Mouse (Mus musculus): ENCODE measurements around the gene Gm9195. TPM values are rescaled to one million over a fixed set of nuclear protein-coding genes. Genes with fewer than 3 reads are reported as not detected.

Gm9195 gene
- not detected in 2 replicates for polyA plus RNA-seq (2014; fragmentation: Nextera tagmentation; extraction: Ambion mirVana)

DNA sequence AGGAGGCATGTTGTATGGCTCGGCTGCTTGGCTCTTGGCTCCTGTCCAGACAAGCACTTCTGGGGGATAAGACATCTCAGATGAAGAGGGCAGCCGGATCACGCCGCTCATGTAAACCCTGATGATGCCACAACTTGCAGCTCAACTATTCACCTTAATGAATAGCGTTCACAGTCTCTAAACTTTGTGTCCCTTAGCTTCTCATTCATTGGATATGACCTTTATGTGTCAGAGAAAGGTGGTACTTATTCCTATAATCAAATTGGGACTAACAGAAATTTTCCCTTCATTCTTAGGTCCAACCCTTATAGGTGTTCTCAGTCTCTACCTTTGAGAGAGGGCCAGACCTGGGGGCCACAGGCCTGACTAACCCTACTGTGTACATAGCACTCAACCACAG lies at the start of gene Gm9195:
TSS of gene Gm9195 (minus strand) at position 101 of the 400 bp plus-strand sequence.
- no peak for ATAC-seq (ENCODE audit: low FRiP score)
- WGBS: 85% methylated on average over 5 of the region's 5 CpGs
- no peaks in the 10 kb centered on the region for H3K27me3 ChIP-seq (ENCODE audit: control insufficient read depth, insufficient read depth, low read length)

DNA sequence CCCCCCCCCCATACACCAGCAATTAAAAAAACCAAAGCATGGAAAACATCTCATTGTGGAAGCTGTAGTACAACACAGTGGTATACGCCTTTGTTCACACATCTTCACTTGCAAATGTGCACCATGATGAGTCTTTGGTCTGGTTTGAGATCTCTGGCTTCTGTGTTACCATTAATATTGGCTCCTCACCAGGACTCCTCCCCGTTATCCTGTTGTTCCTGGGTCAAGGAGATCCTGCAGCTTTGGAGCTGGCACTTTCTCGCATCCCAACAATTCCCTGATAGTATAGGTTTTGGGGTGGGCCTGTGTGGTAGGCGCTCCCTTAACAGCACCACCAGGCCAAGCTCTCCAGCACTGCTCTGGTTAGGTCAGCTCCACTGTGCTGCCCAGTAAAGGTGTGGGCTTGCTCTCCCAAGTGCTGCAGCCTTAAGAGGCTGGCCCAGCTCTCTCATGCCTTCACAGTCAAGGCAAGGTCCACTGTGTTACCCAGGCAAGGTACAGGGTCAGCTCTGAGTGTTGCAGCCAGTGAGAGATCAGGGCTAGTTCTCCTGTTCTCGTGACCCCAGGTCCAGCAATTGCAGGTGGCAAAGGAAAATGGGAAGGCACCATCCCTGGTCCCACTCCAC lies 44.9 kb upstream of the Gm9195 start:
- no peak overlapping the region for H3K4me3 ChIP-seq (replicated peaks; ENCODE audit: low read length)
- H3K27ac ChIP-seq: no peak overlapping the region
- H3K9ac ChIP-seq: no peak overlapping the region
- no peak for ATAC-seq (ENCODE audit: low FRiP score)
- no peaks in the 10 kb centered on the region for H3K4me1 ChIP-seq (replicated peaks; ENCODE audit: control insufficient read depth, insufficient read depth, low read length)
- peaks cover 16% of the 10 kb centered on the region for H3K27me3 ChIP-seq (ENCODE audit: control insufficient read depth, insufficient read depth, low read length)
- no peak overlapping the region for H3K4me2 ChIP-seq (replicated peaks)
- H3K36me3 ChIP-seq (replicated peaks; ENCODE audit: control insufficient read depth, insufficient read depth): peaks cover 30% of the 10 kb centered on the region
- 88% methylated on average over 5 of the region's 5 CpGs for WGBS
- H3K9me3 ChIP-seq (ENCODE audit: control insufficient read depth, low read length): no peaks in the 10 kb centered on the region
- no peak for DNase-seq (ENCODE audit: low spot score)

More for the DNA sequence above, at the start of gene Gm9195:
- no peak for DNase-seq (ENCODE audit: low spot score)
- Histone ChIP-seq H3K9me3 (ENCODE audit: control insufficient read depth, low read length) (no peaks in the 10 kb centered on the region), H3K4me3 (replicated peaks; ENCODE audit: low read length) (no peak within 1 kb of the TSS), H3K36me3 (replicated peaks; ENCODE audit: control insufficient read depth, insufficient read depth) (no peaks in the 10 kb centered on the region), H3K4me1 (replicated peaks; ENCODE audit: control insufficient read depth, insufficient read depth, low read length) (no peaks in the 10 kb centered on the region), H3K9ac (no peak within 1 kb of the TSS), H3K27ac (no peak within 1 kb of the TSS), H3K4me2 (replicated peaks) (no peak within 1 kb of the TSS)

DNA sequence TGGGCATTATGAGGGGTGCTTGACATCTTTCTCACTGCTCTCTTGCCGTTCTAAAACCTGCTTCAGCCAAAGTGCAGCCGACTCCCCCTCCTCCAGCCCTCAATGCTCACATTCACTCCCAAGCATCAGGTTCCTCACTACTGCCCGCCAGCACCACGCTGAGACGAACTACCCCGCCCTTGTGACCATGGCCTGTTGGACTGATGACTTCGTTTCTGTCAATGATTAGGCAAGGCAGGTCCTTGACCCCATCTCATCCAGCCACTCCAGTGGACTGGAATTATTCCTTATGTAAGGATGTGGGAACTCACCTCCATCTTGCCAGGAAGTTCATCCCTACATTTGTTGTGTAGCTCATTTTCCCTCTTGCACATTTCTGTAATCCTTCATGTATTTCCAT lies 42.2 kb upstream of the Gm9195 start:
- ATAC-seq (ENCODE audit: low FRiP score): no peak

DNA sequence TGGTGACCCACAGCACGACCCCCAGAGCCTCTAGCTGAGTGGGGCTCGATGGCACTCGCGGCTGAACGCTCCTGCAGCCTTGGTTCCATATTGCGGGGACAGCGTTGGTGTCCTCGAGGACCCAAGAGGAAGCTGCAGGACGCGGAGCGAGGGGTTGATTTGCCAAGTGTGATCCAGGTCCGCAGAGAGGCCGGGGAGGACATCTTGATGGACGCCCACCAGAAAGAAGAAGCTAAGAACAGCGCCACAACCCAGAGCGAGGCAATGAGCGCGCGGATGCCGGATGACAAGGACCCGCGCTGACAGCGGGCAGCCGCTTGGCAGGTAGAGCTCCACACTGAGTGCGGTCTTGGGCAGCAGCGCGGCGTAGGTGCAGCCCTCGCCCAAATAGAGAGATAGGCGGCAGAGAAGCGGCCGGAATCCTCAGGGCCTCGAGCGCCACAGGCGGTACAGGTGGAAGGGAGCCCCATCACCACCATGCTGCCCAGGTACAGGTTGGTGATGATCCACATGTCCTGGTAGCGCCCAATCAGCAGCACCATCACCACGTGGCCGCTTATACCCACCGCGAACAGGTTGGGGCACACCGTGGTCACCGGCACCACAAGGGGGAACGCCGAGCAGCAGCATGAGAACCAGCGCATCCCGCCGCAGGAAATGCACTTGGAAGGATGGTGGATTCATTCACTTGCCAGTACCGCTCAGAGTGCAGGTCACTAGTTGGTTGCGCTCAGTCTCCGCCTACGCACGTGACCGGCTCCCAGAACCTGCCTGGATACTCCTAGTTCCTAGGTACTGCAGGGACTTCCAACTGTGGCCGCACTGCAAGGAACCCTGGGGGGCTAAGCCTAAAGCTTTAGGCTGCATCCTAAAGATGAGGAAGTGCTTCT lies 40.6 kb upstream of the Gm9195 start:
- 6% methylated on average over 54 of the region's 54 CpGs for WGBS
- Histone ChIP-seq H3K27me3 (ENCODE audit: control insufficient read depth, insufficient read depth, low read length) (peaks cover 28% of the 10 kb centered on the region), H3K4me2 (replicated peaks) (peak overlapping the region; percentile 96), H3K9ac (peak overlapping the region; percentile 67), H3K4me3 (replicated peaks; ENCODE audit: low read length) (peak overlapping the region; percentile 49), H3K27ac (no peak overlapping the region), H3K9me3 (ENCODE audit: control insufficient read depth, low read length) (no peaks in the 10 kb centered on the region), H3K4me1 (replicated peaks; ENCODE audit: control insufficient read depth, insufficient read depth, low read length) (no peaks in the 10 kb centered on the region), H3K36me3 (replicated peaks; ENCODE audit: control insufficient read depth, insufficient read depth) (0 out of 2 replicates have a peak, but pooled peaks cover 5% of the 10 kb centered on the region)
- DNase-seq (ENCODE audit: low spot score) (peak; percentile 57), ATAC-seq (ENCODE audit: low FRiP score) (peak; percentile 90)

More for the DNA sequence above, 42.2 kb upstream of the Gm9195 start:
- no peak overlapping the region for H3K4me3 ChIP-seq (replicated peaks; ENCODE audit: low read length)
- H3K27me3 ChIP-seq (ENCODE audit: control insufficient read depth, insufficient read depth, low read length): peaks cover 28% of the 10 kb centered on the region
- no peak overlapping the region for H3K9ac ChIP-seq
- no peaks in the 10 kb centered on the region for H3K9me3 ChIP-seq (ENCODE audit: control insufficient read depth, low read length)
- 85% methylated on average over 7 of the region's 7 CpGs for WGBS
- no peak overlapping the region for H3K4me2 ChIP-seq (replicated peaks)
- H3K4me1 ChIP-seq (replicated peaks; ENCODE audit: control insufficient read depth, insufficient read depth, low read length): no peaks in the 10 kb centered on the region
- no peak overlapping the region for H3K27ac ChIP-seq
- DNase-seq (ENCODE audit: low spot score): no peak
- peaks cover 5% of the 10 kb centered on the region; the same call in 1 of the 2 replicates for H3K36me3 ChIP-seq (replicated peaks; ENCODE audit: control insufficient read depth, insufficient read depth)

DNA sequence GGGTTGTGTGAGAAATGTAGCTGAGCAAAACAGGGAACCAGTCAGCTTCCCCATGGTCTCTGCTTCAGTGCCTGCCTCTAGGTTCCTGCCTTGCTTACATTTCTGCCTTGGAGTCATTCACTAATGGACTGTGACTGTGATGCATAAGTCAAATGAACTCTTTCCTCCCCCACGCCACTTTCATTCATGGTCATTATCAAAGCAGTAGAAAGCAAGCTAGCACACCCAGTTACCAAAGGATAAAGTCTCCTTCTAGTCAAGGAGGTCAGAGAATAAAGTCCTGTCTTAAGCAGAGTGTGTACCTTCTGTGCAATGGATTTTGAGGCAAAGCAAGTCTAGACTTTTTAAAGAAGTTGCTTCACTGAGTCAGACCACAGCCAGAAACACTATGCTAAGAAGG lies 35.5 kb upstream of the Gm9195 start:
- no peaks in the 10 kb centered on the region for H3K9me3 ChIP-seq (ENCODE audit: control insufficient read depth, low read length)
- H3K36me3 ChIP-seq (replicated peaks; ENCODE audit: control insufficient read depth, insufficient read depth): no peaks in the 10 kb centered on the region
- peaks cover 18% of the 10 kb centered on the region for H3K27me3 ChIP-seq (ENCODE audit: control insufficient read depth, insufficient read depth, low read length)
- H3K27ac ChIP-seq: no peak overlapping the region
- ATAC-seq (ENCODE audit: low FRiP score) (no peak), DNase-seq (ENCODE audit: low spot score) (no peak)
- H3K4me2 ChIP-seq (replicated peaks): no peak overlapping the region
- H3K9ac ChIP-seq: no peak overlapping the region
- no peaks in the 10 kb centered on the region for H3K4me1 ChIP-seq (replicated peaks; ENCODE audit: control insufficient read depth, insufficient read depth, low read length)
- H3K4me3 ChIP-seq (replicated peaks; ENCODE audit: low read length): no peak overlapping the region
- 69% methylated on average over 1 of the region's 1 CpGs for WGBS

DNA sequence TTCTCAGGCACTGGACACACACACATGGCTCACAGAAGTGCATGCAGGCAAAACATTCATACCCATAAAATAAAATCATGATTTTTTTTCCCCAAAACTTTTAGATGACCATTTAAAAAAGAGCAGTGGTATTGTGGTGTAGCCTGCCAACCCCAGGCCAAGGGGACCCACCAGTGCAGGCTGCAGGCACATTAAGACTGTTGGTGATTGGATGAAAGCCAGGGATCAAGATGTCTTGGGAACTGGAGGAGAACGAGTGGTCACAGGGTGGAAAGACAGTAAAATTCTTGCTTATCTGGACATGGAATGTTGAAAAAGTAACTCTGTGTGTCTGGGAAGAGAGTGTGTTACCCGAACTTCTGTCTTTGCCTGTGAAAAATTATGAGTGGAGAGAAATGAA lies 27.9 kb upstream of the Gm9195 start:
- Histone ChIP-seq H3K27me3 (ENCODE audit: control insufficient read depth, insufficient read depth, low read length) (no peaks in the 10 kb centered on the region), H3K9ac (no peak overlapping the region), H3K4me1 (replicated peaks; ENCODE audit: control insufficient read depth, insufficient read depth, low read length) (no peaks in the 10 kb centered on the region), H3K9me3 (ENCODE audit: control insufficient read depth, low read length) (no peaks in the 10 kb centered on the region), H3K36me3 (replicated peaks; ENCODE audit: control insufficient read depth, insufficient read depth) (no peaks in the 10 kb centered on the region), H3K4me3 (replicated peaks; ENCODE audit: low read length) (no peak overlapping the region), H3K27ac (no peak overlapping the region), H3K4me2 (replicated peaks) (no peak overlapping the region)
- ATAC-seq (ENCODE audit: low FRiP score): no peak
- DNase-seq (ENCODE audit: low spot score): no peak
- WGBS: 71% methylated on average over 2 of the region's 2 CpGs

DNA sequence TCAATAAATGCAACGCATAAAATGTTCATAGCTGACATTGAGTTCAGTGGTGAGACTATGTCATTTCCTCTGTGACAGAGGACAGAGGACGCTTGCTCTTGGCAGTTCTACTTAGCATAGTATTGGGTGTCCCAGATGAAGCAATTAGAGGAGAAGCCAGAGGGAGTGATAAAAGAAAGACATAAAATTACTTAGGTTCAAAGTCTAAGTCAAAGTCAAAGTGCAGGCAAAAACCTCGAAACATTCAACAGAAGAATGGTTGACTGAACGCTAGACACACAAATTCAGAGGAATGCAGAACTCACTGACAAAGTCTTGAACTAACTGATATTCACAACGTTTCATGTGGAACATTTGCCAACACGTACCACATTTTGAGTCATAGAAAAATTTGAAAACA lies 27.1 kb upstream of the Gm9195 start:
- ATAC-seq (ENCODE audit: low FRiP score) (no peak), DNase-seq (ENCODE audit: low spot score) (no peak)
- Histone ChIP-seq H3K9me3 (ENCODE audit: control insufficient read depth, low read length) (no peaks in the 10 kb centered on the region), H3K4me2 (replicated peaks) (no peak overlapping the region), H3K36me3 (replicated peaks; ENCODE audit: control insufficient read depth, insufficient read depth) (no peaks in the 10 kb centered on the region), H3K9ac (no peak overlapping the region), H3K27me3 (ENCODE audit: control insufficient read depth, insufficient read depth, low read length) (no peaks in the 10 kb centered on the region), H3K4me1 (replicated peaks; ENCODE audit: control insufficient read depth, insufficient read depth, low read length) (no peaks in the 10 kb centered on the region), H3K4me3 (replicated peaks; ENCODE audit: low read length) (no peak overlapping the region), H3K27ac (no peak overlapping the region)
- WGBS: 86% methylated on average over 6 of the region's 6 CpGs

DNA sequence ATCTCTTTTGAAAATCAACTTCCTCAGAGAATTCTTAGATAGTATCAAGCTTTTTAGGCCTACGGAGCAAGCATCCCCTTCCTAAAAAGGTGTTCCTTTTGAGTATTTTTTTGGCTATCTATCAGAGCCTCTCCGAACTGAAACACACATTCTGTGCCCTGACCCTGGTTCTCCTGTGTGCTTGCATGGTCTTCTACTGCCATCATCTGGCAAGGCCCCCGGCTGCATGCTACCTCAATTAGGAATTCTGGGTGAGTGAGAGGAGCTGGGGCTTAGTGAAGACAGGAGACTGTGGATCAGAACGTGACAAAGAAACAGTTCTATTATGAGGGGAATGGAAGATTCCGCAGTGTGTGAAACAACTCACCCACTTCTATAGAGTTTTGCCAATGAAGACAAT lies 24.7 kb upstream of the Gm9195 start:
- H3K4me3 ChIP-seq (replicated peaks; ENCODE audit: low read length): no peak overlapping the region
- 23% methylated on average over 5 of the region's 5 CpGs for WGBS
- no peaks in the 10 kb centered on the region for H3K4me1 ChIP-seq (replicated peaks; ENCODE audit: control insufficient read depth, insufficient read depth, low read length)
- no peak overlapping the region for H3K9ac ChIP-seq
- no peak overlapping the region for H3K27ac ChIP-seq
- H3K9me3 ChIP-seq (ENCODE audit: control insufficient read depth, low read length): no peaks in the 10 kb centered on the region
- H3K4me2 ChIP-seq (replicated peaks): no peak overlapping the region
- DNase-seq (ENCODE audit: low spot score) (peak; percentile 77), ATAC-seq (ENCODE audit: low FRiP score) (peak; percentile 69; the same call in 1 of the 2 replicates)
- H3K27me3 ChIP-seq (ENCODE audit: control insufficient read depth, insufficient read depth, low read length): no peaks in the 10 kb centered on the region
- H3K36me3 ChIP-seq (replicated peaks; ENCODE audit: control insufficient read depth, insufficient read depth): no peaks in the 10 kb centered on the region

DNA sequence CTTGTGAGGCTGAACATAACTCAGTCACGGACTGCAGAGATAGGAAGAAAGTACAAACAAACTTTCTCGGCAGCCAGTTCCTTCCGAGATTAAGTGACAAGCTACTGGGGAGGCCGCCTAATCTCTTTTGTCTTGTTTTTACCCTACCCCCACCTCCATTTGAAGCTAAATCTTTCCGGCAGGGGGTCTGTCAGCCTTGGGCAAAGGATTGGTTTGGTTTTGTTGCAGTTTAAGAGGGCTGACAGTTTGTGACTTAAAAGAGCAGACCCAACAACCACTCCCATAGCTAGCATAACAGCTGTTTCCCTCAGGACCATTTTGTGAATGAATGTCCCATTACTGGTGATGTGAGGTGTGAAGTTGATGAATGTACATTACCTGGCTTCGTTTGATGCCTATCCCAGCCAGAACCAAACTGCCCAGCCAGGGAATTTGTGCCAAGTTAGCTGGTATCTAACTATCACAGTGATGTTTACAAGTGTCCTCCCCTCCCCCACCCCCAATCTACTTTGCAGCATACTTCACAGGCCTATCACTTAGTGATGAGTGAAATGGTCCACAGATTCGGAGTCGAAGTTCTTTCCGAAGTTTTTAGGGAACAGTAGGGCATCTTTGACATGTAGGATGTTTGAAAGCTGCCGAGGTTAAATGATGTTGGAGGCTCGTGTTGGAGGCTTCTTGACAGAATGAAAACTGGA lies 15.2 kb upstream of the Gm9195 start:
- Histone ChIP-seq H3K9me3 (ENCODE audit: control insufficient read depth, low read length) (no peaks in the 10 kb centered on the region), H3K36me3 (replicated peaks; ENCODE audit: control insufficient read depth, insufficient read depth) (no peaks in the 10 kb centered on the region), H3K27me3 (ENCODE audit: control insufficient read depth, insufficient read depth, low read length) (peaks cover 5% of the 10 kb centered on the region; the same call in 1 of the 2 replicates), H3K9ac (0 out of 2 replicates have a peak overlapping the region, but pooled peaks have one; percentile 16), H3K4me3 (replicated peaks; ENCODE audit: low read length) (peak overlapping the region; percentile 25), H3K4me2 (replicated peaks) (peak overlapping the region; percentile 50), H3K27ac (no peak overlapping the region), H3K4me1 (replicated peaks; ENCODE audit: control insufficient read depth, insufficient read depth, low read length) (no peaks in the 10 kb centered on the region)
- DNase-seq (ENCODE audit: low spot score) (no peak), ATAC-seq (ENCODE audit: low FRiP score) (no peak)
- WGBS: 18% methylated on average over 11 of the region's 11 CpGs

All from hindbrain, embryonic 14.5 days (tissue).